Mouse (Mus musculus) forebrain, embryonic 16.5 days (tissue): Measurements from ENCODE around the gene Slc37a2. TPM values are rescaled to one million over a fixed set of nuclear protein-coding genes. Genes with fewer than 3 reads are reported as not detected.

Source experiments
- ATAC-seq: fragments of 200-750 bp; cut with Nextera tagmentation; 2 replicates; pipeline ENCODE4 v1.8.0; 2017; ENCODE audit warnings: mild to moderate bottlenecking, moderate library complexity
- H3K27ac ChIP-seq: fragments of 300-500 bp; sonication (generic); 2 replicates; pipeline ENCODE4 v1.5.1; 2014; ENCODE audit warnings: low read length, control low read depth
- H3K27me3 ChIP-seq: fragments of 300-500 bp; sonication (generic); replicated peaks from 2 replicates; pipeline ENCODE4 v1.6.1; 2014; ENCODE audit warnings: low read length; ENCODE audit not compliant: control insufficient read depth, insufficient read depth
- H3K36me3 ChIP-seq: fragments of 300-500 bp; sonication (generic); 2 replicates; pipeline ENCODE4 v1.6.1; 2014; ENCODE audit not compliant: control insufficient read depth, insufficient read depth
- H3K4me1 ChIP-seq: fragments of 300-500 bp; sonication (generic); replicated peaks from 2 replicates; pipeline ENCODE4 v1.6.1; 2014; ENCODE audit warnings: low read length; ENCODE audit not compliant: control insufficient read depth, insufficient read depth
- H3K4me2 ChIP-seq: fragments of 300-500 bp; sonication (generic); 2 replicates; pipeline ENCODE4 v1.6.1; 2014; ENCODE audit warnings: mild to moderate bottlenecking, low read length, control low read depth
- H3K4me3 ChIP-seq: fragments of 300-500 bp; sonication (generic); replicated peaks from 2 replicates; pipeline ENCODE4 v1.5.1; 2014; ENCODE audit warnings: mild to moderate bottlenecking, low read length, control low read depth
- H3K9ac ChIP-seq: fragments of 300-500 bp; sonication (generic); replicated peaks from 2 replicates; pipeline ENCODE4 v1.6.1; 2014; ENCODE audit warnings: low read depth, low read length, control low read depth
- H3K9me3 ChIP-seq: fragments of 300-500 bp; sonication (generic); 2 replicates; pipeline ENCODE4 v1.6.1; 2016; ENCODE audit warnings: low read length; ENCODE audit not compliant: control insufficient read depth
- WGBS: fragments of 180-500 bp; shearing (Covaris S2); extraction: QIAGEN DNeasy Blood & Tissue Kit; methylation state at CpG from one replicate; pipeline ENCODE4 v1.1.7; 2014; 5-methylcytosine and 5-hydroxymethylcytosine counted together
- polyA plus RNA-seq: library from polyadenylated mRNA; unstranded; fragments of >200 nt; fragmentation: Nextera tagmentation; extraction: Ambion mirVana; gene quantifications from 2 replicates; pipeline ENCODE4 v1.2.1, GENCODE M21; 2015

Gene Slc37a2
- polyA plus RNA-seq, 1 experiment from 2014 or later = 1.0 TPM

- Histone ChIP-seq H3K9ac (no peak overlapping the region), H3K9me3 (no peaks in the 10 kb centered on the region), H3K4me2 (no peak overlapping the region), H3K4me1 (no peaks in the 10 kb centered on the region), H3K36me3 (no peaks in the 10 kb centered on the region), H3K27me3 (no peaks in the 10 kb centered on the region), H3K27ac (no peak overlapping the region), H3K4me3 (no peak overlapping the region)
- no peak for ATAC-seq
- WGBS = 83% methylated on average over 4 of the region's 4 CpGs
Observed at GRCm38 (mm10) chr9:37197067-37197466, 58.5 kb downstream of the Slc37a2 start.

- Histone ChIP-seq H3K27me3 (no peaks in the 10 kb centered on the region), H3K9me3 (no peaks in the 10 kb centered on the region), H3K4me3 (no peak overlapping the region), H3K36me3 (no peaks in the 10 kb centered on the region), H3K4me1 (no peaks in the 10 kb centered on the region), H3K4me2 (no peak overlapping the region), H3K9ac (no peak overlapping the region), H3K27ac (no peak overlapping the region)
- 95% methylated on average over 3 of the region's 3 CpGs for WGBS
- ATAC-seq = no peak
Observed at GRCm38 (mm10) chr9:37188024-37188423, 67.5 kb downstream of the Slc37a2 start.

- H3K27ac ChIP-seq = no peak overlapping the region
- H3K4me2 ChIP-seq = no peak overlapping the region
- no peak overlapping the region for H3K4me3 ChIP-seq
- H3K36me3 ChIP-seq = no peaks in the 10 kb centered on the region
- 84% methylated on average over 5 of the region's 5 CpGs for WGBS
- H3K27me3 ChIP-seq = no peaks in the 10 kb centered on the region
- no peak for ATAC-seq
- no peak overlapping the region for H3K9ac ChIP-seq
- H3K4me1 ChIP-seq = no peaks in the 10 kb centered on the region
- no peaks in the 10 kb centered on the region for H3K9me3 ChIP-seq
Observed at GRCm38 (mm10) chr9:37187407-37187806, 68.1 kb downstream of the Slc37a2 start.

- Histone ChIP-seq H3K4me2 (no peak overlapping the region), H3K4me1 (peaks cover 17% of the 10 kb centered on the region), H3K9me3 (no peaks in the 10 kb centered on the region), H3K9ac (no peak overlapping the region), H3K4me3 (no peak overlapping the region), H3K36me3 (no peaks in the 10 kb centered on the region), H3K27ac (no peak overlapping the region), H3K27me3 (no peaks in the 10 kb centered on the region)
- ATAC-seq = no peak
- WGBS = 36% methylated on average over 2 of the region's 2 CpGs
Observed at GRCm38 (mm10) chr9:37183176-37183575, 72.4 kb downstream of the Slc37a2 start.

GRCm38 (mm10) chr9:37181596-37181995, 73.9 kb downstream of the Slc37a2 start:
- H3K4me2 ChIP-seq = no peak overlapping the region
- 11% methylated on average over 5 of the region's 5 CpGs for whole genome bisulfite sequencing

GRCm38 (mm10) chr9:37179596-37179995, 75.9 kb downstream of the Slc37a2 start:
- H3K9ac ChIP-seq = no peak overlapping the region; the same call in 1 of the 2 replicates
- H3K27me3 ChIP-seq = no peaks in the 10 kb centered on the region
- H3K9me3 ChIP-seq = no peaks in the 10 kb centered on the region
- H3K27ac ChIP-seq = no peak overlapping the region
- H3K4me3 ChIP-seq = no peak overlapping the region
- 85% methylated on average over 4 of the region's 4 CpGs for WGBS
- no peaks in the 10 kb centered on the region for H3K36me3 ChIP-seq
- ATAC-seq = no peak
- no peak overlapping the region for H3K4me2 ChIP-seq
- H3K4me1 ChIP-seq = peaks cover 39% of the 10 kb centered on the region

More at GRCm38 (mm10) chr9:37181596-37181995, 73.9 kb downstream of the Slc37a2 start:
- Histone ChIP-seq H3K9ac (no peak overlapping the region), H3K4me3 (no peak overlapping the region), H3K36me3 (no peaks in the 10 kb centered on the region), H3K9me3 (no peaks in the 10 kb centered on the region), H3K27ac (no peak overlapping the region), H3K4me1 (peaks cover 33% of the 10 kb centered on the region), H3K27me3 (no peaks in the 10 kb centered on the region)
- ATAC-seq = no peak

- peak; percentile 59 for ATAC-seq
- Histone ChIP-seq H3K4me2 (no peak overlapping the region), H3K9me3 (no peaks in the 10 kb centered on the region), H3K27ac (peak overlapping the region; percentile 52), H3K27me3 (no peaks in the 10 kb centered on the region), H3K4me3 (no peak overlapping the region), H3K36me3 (no peaks in the 10 kb centered on the region), H3K9ac (no peak overlapping the region), H3K4me1 (peaks cover 39% of the 10 kb centered on the region)
- WGBS = 3% methylated on average over 4 of the region's 4 CpGs
Observed at GRCm38 (mm10) chr9:37178911-37179310, 76.6 kb downstream of the Slc37a2 start.

Other genes starting within 250 kb of the Slc37a2 start
- gene Pknox2, start 108.3 kb downstream of the Slc37a2 start, polyA plus RNA-seq = 24.5 and 26.9 TPM in 2 replicates
- gene Tmem218, start 47.5 kb downstream of the Slc37a2 start, polyA plus RNA-seq = 9.7 and 11.0 TPM in 2 replicates
- gene Ccdc15, start 92.7 kb upstream of the Slc37a2 start, polyA plus RNA-seq = 8.3 and 9.9 TPM in 2 replicates
- gene Hepacam, start 111.6 kb upstream of the Slc37a2 start, polyA plus RNA-seq = 6.3 and 6.6 TPM in 2 replicates
- 4.5 and 4.6 TPM in 2 replicates for gene Robo4, start 146.2 kb upstream of the Slc37a2 start, polyA plus RNA-seq
- gene Robo3, start 177.5 kb upstream of the Slc37a2 start, polyA plus RNA-seq = 1.1 and 3.3 TPM in 2 replicates
- gene Msantd2, start 233.6 kb upstream of the Slc37a2 start, polyA plus RNA-seq = 34.0 and 34.8 TPM in 2 replicates